Comparison of ENCODE assay signal across 8 mouse cellular contexts in genomic region chr8:91069407-91069806, GRCm38 (mm10). TPM values are rescaled to one million over a fixed set of nuclear protein-coding genes. Genes with fewer than 3 reads are reported as not detected.
DNase-seq lines count a peak whose midpoint lies in the region; ATAC-seq and TF ChIP-seq lines count a peak whose summit lies in the region.

No protein-coding gene starts in this region.

- ATAC-seq in embryonic facial prominence, embryonic 15.5 days (ENCODE audit: insufficient number of reproducible peaks, low FRiP score, low TSS enrichment, low read depth), result peak; percentile 2; the same call in 1 of the 2 replicates
- peak; percentile 53 for ATAC-seq in hindbrain, embryonic 16.5 days
- peak; percentile 40 for ATAC-seq in liver, embryonic 15.5 days (ENCODE audit: insufficient read depth)

- peaks cover 5% of the 10 kb centered on the region for H3K79me2 ChIP-seq in heart, adult 2 months (replicated peaks; ENCODE audit: control insufficient read depth, insufficient read depth, low read length)

- TF ChIP-seq CTCF in heart, adult 2 months (IDR thresholded peaks at IDR 0.05), result no peak

- no peak for TF ChIP-seq EP300 in heart, adult 2 months (IDR thresholded peaks at IDR 0.05; ENCODE audit: insufficient read depth, low read depth, low read length)

- intact Hi-C loops in heart, adult 2 months (cut with DNase I), result no loop called here

- peak overlapping the region; percentile 63 for H3K4me2 ChIP-seq in embryonic facial prominence, embryonic 15.5 days (replicated peaks)
- H3K4me2 ChIP-seq in hindbrain, embryonic 16.5 days (ENCODE audit: low read length), result peak overlapping the region; percentile 79
- H3K4me2 ChIP-seq in liver, embryonic 15.5 days, result peak overlapping the region; percentile 85

- peak overlapping the region; percentile 85 for H3K4me3 ChIP-seq in heart, adult 2 months
- peak overlapping the region; percentile 85 to 94; a peak in 3 of 4 replicates for H3K4me3 ChIP-seq in ES-E14 (ENCODE audit: insufficient read depth in 1 of 2, low read depth in 1 of 2, low read length in 2 of 2, poor library complexity in 1 of 2, severe bottlenecking in 1 of 2)
- H3K4me3 ChIP-seq in embryonic facial prominence, embryonic 15.5 days (replicated peaks), result peak overlapping the region; percentile 96
- H3K4me3 ChIP-seq in hindbrain, embryonic 16.5 days (ENCODE audit: low read length), result peak overlapping the region; percentile 91
- H3K4me3 ChIP-seq in liver, embryonic 15.5 days (replicated peaks), result peak overlapping the region; percentile 91

- H3K9ac ChIP-seq in heart, adult 2 months (ENCODE audit: low read depth, low read length), result peak overlapping the region; percentile 52; the same call in 1 of the 2 replicates
- no peak overlapping the region for H3K9ac ChIP-seq in ES-E14 (ENCODE audit: insufficient read depth, low read depth, low read length, poor library complexity, severe bottlenecking)
- peak overlapping the region; percentile 59; the same call in 1 of the 2 replicates for H3K9ac ChIP-seq in embryonic facial prominence, embryonic 15.5 days
- H3K9ac ChIP-seq in hindbrain, embryonic 16.5 days (ENCODE audit: low read depth, low read length), result peak overlapping the region; percentile 59
- H3K9ac ChIP-seq in liver, embryonic 15.5 days, result peak overlapping the region; percentile 84

- H3K27ac ChIP-seq in heart, adult 2 months, result peak overlapping the region; percentile 50
- H3K27ac ChIP-seq in ES-E14 (ENCODE audit: insufficient read depth, low read depth, low read length, poor library complexity, severe bottlenecking), result no peak overlapping the region
- H3K27ac ChIP-seq in embryonic facial prominence, embryonic 15.5 days (replicated peaks), result peak overlapping the region; percentile 91; the same call in 1 of the 2 replicates
- peak overlapping the region; percentile 64; the same call in 1 of the 2 replicates for H3K27ac ChIP-seq in hindbrain, embryonic 16.5 days (ENCODE audit: low read depth, low read length)
- peak overlapping the region; percentile 92 for H3K27ac ChIP-seq in liver, embryonic 15.5 days (replicated peaks)

- H3K4me1 ChIP-seq in heart, adult 2 months (ENCODE audit: control insufficient read depth, insufficient read depth, low read length), result peaks cover 2% of the 10 kb centered on the region; the same call in 1 of the 2 replicates
- peaks cover 7% of the 10 kb centered on the region in 2 experiments; a peak in 3 of 4 replicates for H3K4me1 ChIP-seq in ES-E14 (ENCODE audit: control insufficient read depth in 2 of 2, insufficient read depth in 2 of 2, low read length in 2 of 2, poor library complexity in 1 of 2)
- H3K4me1 ChIP-seq in embryonic facial prominence, embryonic 15.5 days, result peaks cover 12% of the 10 kb centered on the region
- H3K4me1 ChIP-seq in hindbrain, embryonic 16.5 days (ENCODE audit: control insufficient read depth, insufficient read depth, low read depth, low read length), result peaks cover 15% of the 10 kb centered on the region
- peaks cover 27% of the 10 kb centered on the region for H3K4me1 ChIP-seq in liver, embryonic 15.5 days (replicated peaks)

- H3K9me3 ChIP-seq in ES-E14 (ENCODE audit: control insufficient read depth, insufficient read depth, low read depth, low read length), result no peaks in the 10 kb centered on the region
- no peaks in the 10 kb centered on the region for H3K9me3 ChIP-seq in embryonic facial prominence, embryonic 15.5 days (replicated peaks)
- no peaks in the 10 kb centered on the region for H3K9me3 ChIP-seq in hindbrain, embryonic 16.5 days (ENCODE audit: control insufficient read depth, low read length)
- no peaks in the 10 kb centered on the region for H3K9me3 ChIP-seq in liver, embryonic 15.5 days (replicated peaks)

- 9% methylated on average over 10 of the region's 10 CpGs for WGBS in heart, adult 2 months
- 4% methylated on average over 10 of the region's 10 CpGs for WGBS in embryonic facial prominence, embryonic 15.5 days
- WGBS in hindbrain, embryonic 16.5 days, result 6% methylated on average over 10 of the region's 10 CpGs
- WGBS in liver, embryonic 15.5 days (ENCODE audit: insufficient replicate concordance), result 4% methylated on average over 10 of the region's 10 CpGs

- H3K36me3 ChIP-seq in heart, adult 2 months (ENCODE audit: control insufficient read depth, insufficient read depth, low read length), result no peaks in the 10 kb centered on the region
- no peaks in the 10 kb centered on the region for H3K36me3 ChIP-seq in ES-E14 (ENCODE audit: control insufficient read depth, insufficient read depth, low read length, poor library complexity, severe bottlenecking)
- no peaks in the 10 kb centered on the region for H3K36me3 ChIP-seq in embryonic facial prominence, embryonic 15.5 days
- H3K36me3 ChIP-seq in hindbrain, embryonic 16.5 days (ENCODE audit: control insufficient read depth, insufficient read depth, low read length), result no peaks in the 10 kb centered on the region
- no peaks in the 10 kb centered on the region for H3K36me3 ChIP-seq in liver, embryonic 15.5 days (replicated peaks)

- in situ Hi-C loops in ES-E14 (cut with MboI; ENCODE audit: low sequenced_read_pairs in 2 of 2, unreplicated experiment in 2 of 2), result no loop called here

- TF ChIP-seq POLR2A in heart, adult 2 months (IDR thresholded peaks at IDR 0.05; ENCODE audit: insufficient read depth, low read depth, low read length), result no peak

- H3K27me3 ChIP-seq in heart, adult 2 months (ENCODE audit: control insufficient read depth, insufficient read depth, low read length), result no peaks in the 10 kb centered on the region
- no peaks in the 10 kb centered on the region for H3K27me3 ChIP-seq in embryonic facial prominence, embryonic 15.5 days
- H3K27me3 ChIP-seq in hindbrain, embryonic 16.5 days (replicated peaks; ENCODE audit: control insufficient read depth, insufficient read depth, low read length), result no peaks in the 10 kb centered on the region
- H3K27me3 ChIP-seq in liver, embryonic 15.5 days, result no peaks in the 10 kb centered on the region

- DNase-seq in heart, adult 2 months, result no peak
- DNase-seq in heart, adult 8-10 months (ENCODE audit: low spot score), result no peak
- DNase-seq in ES-E14 (ENCODE audit: low read depth, low spot score), result no peak
- no peak for DNase-seq in frontal cortex, postnatal 36 days (ENCODE audit: low spot score in 2 of 2)
- DNase-seq in urinary bladder, postnatal 25 days (ENCODE audit: low spot score), result no peak

TF ChIP-seq in ES-E14, 5 proteins besides CTCF, POLR2A, EP300 and RAD21:
- no peak for TF ChIP-seq ZC3H11A (IDR thresholded peaks at IDR 0.05; ENCODE audit: borderline replicate concordance, low read depth, low read length)
- no peak for TF ChIP-seq HCFC1 (IDR thresholded peaks at IDR 0.05; ENCODE audit: borderline replicate concordance, insufficient read depth, low read length)
- no peak for TF ChIP-seq MAFK (IDR thresholded peaks at IDR 0.05; ENCODE audit: insufficient read depth, low read depth, low read length)
- no peak for TF ChIP-seq ZNF384 (IDR thresholded peaks at IDR 0.05; ENCODE audit: low read depth, low read length)
- no peak for TF ChIP-seq CHD2 (IDR thresholded peaks at IDR 0.05; ENCODE audit: low read depth, low read length)
TF ChIP-seq in ES-E14: peak in this region for 0.

RNA-seq across cellular contexts. Expression of gene Rbl2, which starts 0.5 kb away (rescaled TPM):
- 10 to 100 TPM; 30.4 to 41.7 TPM for total RNA-seq in heart, adult 2 months (2021)
- polyA plus RNA-seq in heart, adult 2 months (2012; rRNA removed), result 25.8 and 33.2 TPM in 2 replicates
- total RNA-seq in heart, adult 8-10 months (2022), result 10 to 100 TPM; 34.6 to 46.1 (median 42.0) TPM
- total RNA-seq in ES-E14 (2012; rRNA removed), result 7.7 and 11.5 TPM in 2 replicates
- 17.1 and 20.2 TPM in 2 replicates for polyA plus RNA-seq in embryonic facial prominence, embryonic 15.5 days (2015; fragmentation: Nextera tagmentation; extraction: Ambion mirVana)
- 20.0 and 22.8 TPM in 2 replicates for polyA plus RNA-seq in hindbrain, embryonic 16.5 days (2015; fragmentation: Nextera tagmentation; extraction: Ambion mirVana)
- 5.3 and 5.4 TPM in 2 replicates for polyA plus RNA-seq in liver, embryonic 15.5 days (2015; fragmentation: Nextera tagmentation; extraction: Ambion mirVana)

Comparison
In these comparisons a context has a peak if more than half of its experiments do, and no peak if none do; other contexts are left out.
1. ATAC-seq: peak in every context shown above with its lines; median percentile 53 in hindbrain, embryonic 16.5 days; 40 in liver, embryonic 15.5 days; 2 in embryonic facial prominence, embryonic 15.5 days.